Mouse (Mus musculus) limb, embryonic 10.5 days (tissue): ENCODE measurements around the gene Cib3. TPM values are rescaled to one million over a fixed set of nuclear protein-coding genes. Genes with fewer than 3 reads are reported as not detected.

Source experiments
- DNase-seq: peaks from one replicate; pipeline ENCODE4 v3.0.0-alpha.2; 2017; ENCODE audit warnings: low spot score
- H3K27ac ChIP-seq: fragments of 300-500 bp; sonication (generic); 2 replicates; pipeline ENCODE4 v1.5.1; 2016; ENCODE audit warnings: mild to moderate bottlenecking
- H3K27me3 ChIP-seq: fragments of 300-500 bp; sonication (generic); 2 replicates; pipeline ENCODE4 v1.6.1; 2016; ENCODE audit warnings: low read depth, mild to moderate bottlenecking; ENCODE audit not compliant: poor library complexity, severe bottlenecking
- H3K36me3 ChIP-seq: fragments of 300-500 bp; sonication (generic); 2 replicates; pipeline ENCODE4 v1.6.1; 2016; ENCODE audit warnings: mild to moderate bottlenecking, moderate library complexity
- H3K4me1 ChIP-seq: fragments of 300-500 bp; sonication (generic); 2 replicates; pipeline ENCODE4 v1.6.1; 2016
- H3K4me3 ChIP-seq: fragments of 300-500 bp; sonication (generic); 2 replicates; pipeline ENCODE4 v1.5.1; 2016; ENCODE audit warnings: mild to moderate bottlenecking, moderate library complexity
- H3K9me3 ChIP-seq: fragments of 300-500 bp; sonication (generic); replicated peaks from 2 replicates; pipeline ENCODE4 v1.6.1; 2016; ENCODE audit warnings: mild to moderate bottlenecking
- WGBS: fragments of 180-500 bp; shearing (Covaris S2); methylation state at CpG from one replicate; pipeline ENCODE4 v1.1.7; 2016; 5-methylcytosine and 5-hydroxymethylcytosine counted together
- polyA plus RNA-seq: library from polyadenylated mRNA; unstranded; fragments of >200 nt; fragmentation: Nextera tagmentation; extraction: Ambion mirVana; gene quantifications from 2 replicates; pipeline ENCODE4 v1.2.1, GENCODE M21; 2016

Cib3 gene
- not detected in 2 replicates for polyA plus RNA-seq

DNA sequence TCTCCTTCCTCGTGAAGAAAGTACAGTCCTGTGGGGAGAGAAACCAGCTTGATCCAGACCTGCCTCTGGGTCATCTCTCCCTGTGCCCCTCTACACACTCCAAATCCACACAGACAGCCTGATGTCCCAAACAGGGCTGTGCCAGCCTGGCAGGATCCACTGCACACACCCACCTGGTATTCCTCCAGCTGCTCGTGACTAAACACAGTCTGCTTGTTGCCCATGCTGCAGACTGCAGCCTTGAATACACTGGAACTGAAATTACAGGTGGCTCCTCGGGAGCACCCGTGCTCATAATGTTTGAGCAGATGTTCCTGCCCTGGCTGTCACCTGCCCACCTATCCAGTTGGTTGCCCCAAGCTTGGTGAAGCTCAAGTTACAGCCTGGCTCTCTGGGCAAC, at the start of gene Cib3:
Cib3 (minus strand) TSS at position 87 of the 400 bp plus-strand sequence.
- Histone ChIP-seq H3K4me3 (no peak within 1 kb of the TSS), H3K4me1 (no peaks in the 10 kb centered on the region), H3K36me3 (no peaks in the 10 kb centered on the region), H3K27ac (no peak within 1 kb of the TSS), H3K9me3 (no peaks in the 10 kb centered on the region), H3K27me3 (0 out of 2 replicates have a peak, but pooled peaks cover 3% of the 10 kb centered on the region)
- 75% methylated on average over 4 of the region's 4 CpGs for WGBS
- DNase-seq, result no peak

DNA sequence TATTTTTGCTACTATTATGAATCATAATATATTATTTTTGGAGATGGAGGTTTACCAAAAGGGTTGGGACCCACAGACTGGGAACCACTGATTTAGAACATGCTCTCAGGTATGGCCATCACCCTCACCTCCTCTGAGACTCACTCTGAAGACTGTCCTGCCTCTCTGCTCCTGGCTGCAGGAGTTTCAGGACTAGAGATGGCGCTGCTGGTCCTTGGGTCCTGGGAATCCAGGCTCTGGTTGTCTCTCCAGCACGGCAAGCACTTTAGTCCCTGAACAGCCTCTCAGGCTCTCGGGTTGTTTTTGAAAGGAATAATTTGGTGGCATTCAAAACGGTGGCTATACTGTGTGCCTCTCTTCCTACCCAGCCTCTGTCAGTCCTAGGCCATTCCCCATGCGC, 49.2 kb upstream of the Cib3 start:
- DNase-seq, result no peak
- Histone ChIP-seq H3K27ac (no peak overlapping the region), H3K4me3 (no peak overlapping the region), H3K27me3 (no peaks in the 10 kb centered on the region), H3K36me3 (peaks cover 2% of the 10 kb centered on the region), H3K9me3 (no peaks in the 10 kb centered on the region), H3K4me1 (no peaks in the 10 kb centered on the region)
- WGBS, result 54% methylated on average over 5 of the region's 5 CpGs

- Histone ChIP-seq H3K4me1 (no peaks in the 10 kb centered on the region), H3K9me3 (no peaks in the 10 kb centered on the region), H3K27me3 (no peaks in the 10 kb centered on the region), H3K4me3 (no peak overlapping the region), H3K36me3 (peaks cover 5% of the 10 kb centered on the region), H3K27ac (no peak overlapping the region)
- no peak for DNase-seq
Measured at GRCm38 (mm10) chr8:72261431-72261830, 48.8 kb upstream of the Cib3 start.

- 38% methylated on average over 2 of the region's 2 CpGs for WGBS
- H3K4me3 ChIP-seq, result no peak overlapping the region
- no peaks in the 10 kb centered on the region for H3K27me3 ChIP-seq
- peak; percentile 60 for DNase-seq
- no peak overlapping the region for H3K27ac ChIP-seq
- H3K9me3 ChIP-seq, result no peaks in the 10 kb centered on the region
- no peaks in the 10 kb centered on the region for H3K4me1 ChIP-seq
- H3K36me3 ChIP-seq, result peaks cover 5% of the 10 kb centered on the region
Measured at GRCm38 (mm10) chr8:72261019-72261418, 48.4 kb upstream of the Cib3 start.

GRCm38 (mm10) chr8:72260585-72260984, 47.9 kb upstream of the Cib3 start:
- Histone ChIP-seq H3K9me3 (no peaks in the 10 kb centered on the region), H3K4me1 (no peaks in the 10 kb centered on the region), H3K27ac (no peak overlapping the region), H3K36me3 (peaks cover 7% of the 10 kb centered on the region), H3K4me3 (no peak overlapping the region), H3K27me3 (no peaks in the 10 kb centered on the region)
- DNase-seq, result no peak
- 67% methylated on average over 4 of the region's 4 CpGs for WGBS

- Histone ChIP-seq H3K4me3 (no peak overlapping the region), H3K27me3 (no peaks in the 10 kb centered on the region), H3K36me3 (peaks cover 13% of the 10 kb centered on the region), H3K4me1 (no peaks in the 10 kb centered on the region), H3K9me3 (no peaks in the 10 kb centered on the region), H3K27ac (no peak overlapping the region)
- WGBS, result 72% methylated on average over 2 of the region's 2 CpGs
- no peak for DNase-seq
Measured at GRCm38 (mm10) chr8:72259862-72260261, 47.2 kb upstream of the Cib3 start.

- Histone ChIP-seq H3K4me1 (no peaks in the 10 kb centered on the region), H3K9me3 (no peaks in the 10 kb centered on the region), H3K36me3 (peaks cover 27% of the 10 kb centered on the region), H3K27me3 (no peaks in the 10 kb centered on the region), H3K4me3 (no peak overlapping the region), H3K27ac (no peak overlapping the region)
- WGBS, result 81% methylated on average over 1 of the region's 1 CpGs
- no peak for DNase-seq
Measured at GRCm38 (mm10) chr8:72257902-72258238, 45.2 kb upstream of the Cib3 start.

- Histone ChIP-seq H3K36me3 (peaks cover 32% of the 10 kb centered on the region), H3K27me3 (no peaks in the 10 kb centered on the region), H3K4me1 (no peaks in the 10 kb centered on the region), H3K4me3 (no peak overlapping the region), H3K9me3 (no peaks in the 10 kb centered on the region), H3K27ac (no peak overlapping the region)
- peak; percentile 55 for DNase-seq
- WGBS, result 51% methylated on average over 7 of the region's 7 CpGs
Measured at GRCm38 (mm10) chr8:72257171-72257901, 44.7 kb upstream of the Cib3 start.

DNA sequence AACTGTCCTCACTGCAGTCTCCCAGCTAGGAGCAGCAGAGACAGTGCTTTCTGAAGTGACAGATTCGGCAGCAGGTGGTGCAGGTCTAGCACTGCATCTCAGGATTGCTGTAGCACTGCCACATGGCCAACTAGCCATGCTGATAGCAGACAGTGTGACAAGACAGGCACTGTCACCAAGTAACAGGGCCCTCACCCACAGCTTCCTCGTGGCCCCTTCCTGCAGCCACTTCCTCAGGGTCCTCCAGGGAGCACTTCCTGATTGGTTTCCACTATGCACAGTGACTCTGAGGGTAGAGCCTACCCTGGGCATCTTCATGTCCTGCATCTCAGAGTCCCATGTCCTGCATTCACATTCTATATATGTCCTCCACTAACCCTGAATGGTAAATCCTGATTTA, 32.0 kb upstream of the Cib3 start:
- no peak overlapping the region for H3K4me3 ChIP-seq
- H3K36me3 ChIP-seq, result peaks cover 43% of the 10 kb centered on the region
- no peaks in the 10 kb centered on the region for H3K9me3 ChIP-seq
- H3K4me1 ChIP-seq, result peaks cover 12% of the 10 kb centered on the region
- no peak for DNase-seq
- no peaks in the 10 kb centered on the region for H3K27me3 ChIP-seq
- 70% methylated on average over 2 of the region's 2 CpGs for WGBS
- H3K27ac ChIP-seq, result no peak overlapping the region

- 88% methylated on average over 1 of the region's 1 CpGs for WGBS
- no peak overlapping the region for H3K27ac ChIP-seq
- no peaks in the 10 kb centered on the region for H3K9me3 ChIP-seq
- no peaks in the 10 kb centered on the region for H3K27me3 ChIP-seq
- H3K36me3 ChIP-seq, result peaks cover 35% of the 10 kb centered on the region
- H3K4me1 ChIP-seq, result peaks cover 12% of the 10 kb centered on the region
- no peak overlapping the region for H3K4me3 ChIP-seq
- DNase-seq, result no peak
Measured at GRCm38 (mm10) chr8:72242226-72242625, 29.6 kb upstream of the Cib3 start.

- Histone ChIP-seq H3K4me3 (peak overlapping the region; percentile 70), H3K27ac (peak overlapping the region; percentile 95; the same call in 1 of the 2 replicates), H3K9me3 (no peaks in the 10 kb centered on the region), H3K36me3 (peaks cover 24% of the 10 kb centered on the region), H3K4me1 (peaks cover 12% of the 10 kb centered on the region), H3K27me3 (no peaks in the 10 kb centered on the region)
- 79% methylated on average over 7 of the region's 7 CpGs for WGBS
- DNase-seq, result no peak
Measured at GRCm38 (mm10) chr8:72240951-72241350, 28.3 kb upstream of the Cib3 start.

DNA sequence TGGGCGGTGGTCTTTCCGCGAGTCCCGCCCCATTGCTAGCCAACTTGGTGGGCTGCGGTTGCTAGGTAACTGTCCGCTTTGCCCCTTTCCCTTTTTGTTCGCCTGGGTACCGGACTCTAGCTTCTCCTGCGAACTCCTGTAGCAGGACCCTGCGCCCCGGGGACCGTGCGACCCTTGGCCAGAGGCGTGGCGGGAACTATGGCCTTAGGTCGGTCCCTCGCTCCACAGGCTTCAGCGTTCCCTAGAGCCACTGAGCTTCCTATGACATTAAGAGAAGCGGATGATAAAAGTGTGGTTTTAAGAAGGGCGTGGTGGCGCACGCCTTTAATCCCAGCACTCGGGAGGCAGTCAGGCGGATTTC, 27.7 kb upstream of the Cib3 start:
- 1% methylated on average over 24 of the region's 24 CpGs for WGBS
- peaks cover 20% of the 10 kb centered on the region for H3K36me3 ChIP-seq
- DNase-seq, result no peak
- peak overlapping the region; percentile 70 for H3K4me3 ChIP-seq
- peaks cover 12% of the 10 kb centered on the region for H3K4me1 ChIP-seq
- no peaks in the 10 kb centered on the region for H3K27me3 ChIP-seq
- H3K27ac ChIP-seq, result peak overlapping the region; percentile 95
- H3K9me3 ChIP-seq, result no peaks in the 10 kb centered on the region

- no peaks in the 10 kb centered on the region for H3K9me3 ChIP-seq
- peaks cover 12% of the 10 kb centered on the region for H3K4me1 ChIP-seq
- peak within 1 kb of the TSS; percentile 70 for H3K4me3 ChIP-seq
- peak within 1 kb of the TSS; percentile 95 for H3K27ac ChIP-seq
- no peaks in the 10 kb centered on the region for H3K27me3 ChIP-seq
- H3K36me3 ChIP-seq, result peaks cover 18% of the 10 kb centered on the region
- DNase-seq, result peak; percentile 99
- under 1% methylated on average over 54 of the region's 54 CpGs for WGBS
Measured at GRCm38 (mm10) chr8:72239499-72240402, 27.1 kb upstream of the Cib3 start, which contains the start of gene Ap1m1. TSS of gene Ap1m1 (plus strand) at chr8:72240018.
